Mouse (Mus musculus): ENCODE data around the gene Pes1.

- no peak for TF ChIP-seq POLR2A (IDR thresholded peaks at IDR 0.05; ENCODE audit: borderline replicate concordance, low read depth, low read length)
- TF ChIP-seq CTCF (IDR thresholded peaks at IDR 0.05; ENCODE audit: low read depth, low read length): no peak
These were observed 19.6 kb downstream of the Pes1 start, which contains the start of gene Gal3st1 for GRCm38 (mm10) chr11:3983291-3983862.
